Mouse (Mus musculus) CD8-positive naive resting alpha-beta T cell, adult 2 months (primary cell): ENCODE measurements around the gene Dnah10.

Experiments
- DNase-seq, 2 experiments: peaks; one replicate each; pipeline ENCODE4 v3.0.0; 2022; ENCODE audit warnings: low read depth in 2 of 2, low spot score in 2 of 2

The Dnah10 gene

GRCm38 (mm10) chr5:124862871-124863741 is 138.2 kb downstream of the Dnah10 start:
- peak; percentile 10 to 21 for DNase-seq

GRCm38 (mm10) chr5:124868981-124869380 is 144.1 kb downstream of the Dnah10 start:
- DNase-seq, result peak; percentile 48 to 66

DNA sequence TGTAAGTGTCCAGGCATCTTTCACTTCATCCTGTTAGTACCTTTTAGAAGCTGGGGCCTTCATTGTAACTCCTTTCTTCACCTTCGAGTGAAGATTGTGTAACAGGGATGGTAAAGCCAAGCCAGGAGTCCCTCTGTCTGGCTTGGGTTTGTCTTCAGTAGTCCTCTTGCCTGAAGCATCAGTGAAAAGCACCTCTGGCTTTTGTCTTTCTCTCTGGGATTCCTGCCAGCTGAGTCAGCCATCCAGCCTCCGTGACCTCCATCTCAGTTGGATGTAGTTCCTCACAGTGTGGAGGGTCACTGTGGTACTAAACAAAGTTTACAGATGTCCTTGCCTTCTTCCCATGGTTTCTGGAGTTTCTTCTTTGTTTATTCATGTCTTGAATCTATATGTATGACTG is 147.1 kb downstream of the Dnah10 start:
- DNase-seq, result no peak

GRCm38 (mm10) chr5:124873096-124873495 is 148.2 kb downstream of the Dnah10 start:
- peak in 1 of 2 experiments; percentile 25 for DNase-seq

- no peak for DNase-seq
Measured at GRCm38 (mm10) chr5:124873890-124874601, 149.2 kb downstream of the Dnah10 start.

DNA sequence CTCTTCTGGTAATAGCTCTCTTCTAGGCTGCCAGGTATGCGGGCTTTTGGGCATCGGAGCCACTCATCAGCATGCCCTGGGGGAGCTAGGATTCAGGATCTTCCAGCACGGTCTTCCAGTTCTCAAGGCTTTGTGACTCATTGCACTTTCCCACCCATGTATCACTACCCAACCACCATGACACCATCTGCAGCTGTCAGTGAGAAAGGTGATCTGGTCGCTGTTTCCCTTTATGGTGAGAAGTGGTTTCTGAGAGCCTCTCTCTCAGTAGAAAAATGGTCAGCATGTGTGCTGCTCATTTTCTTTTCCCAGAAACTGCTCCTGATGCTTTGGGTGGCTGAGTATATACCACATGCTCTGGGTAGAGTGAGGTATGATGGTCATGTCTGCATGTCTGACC is 154.4 kb downstream of the Dnah10 start:
- no peak for DNase-seq

GRCm38 (mm10) chr5:124879801-124880200 is 154.9 kb downstream of the Dnah10 start:
- DNase-seq, result no peak

GRCm38 (mm10) chr5:124883877-124884276 is 159.0 kb downstream of the Dnah10 start:
- no peak for DNase-seq
